In the genomic region with DNA sequence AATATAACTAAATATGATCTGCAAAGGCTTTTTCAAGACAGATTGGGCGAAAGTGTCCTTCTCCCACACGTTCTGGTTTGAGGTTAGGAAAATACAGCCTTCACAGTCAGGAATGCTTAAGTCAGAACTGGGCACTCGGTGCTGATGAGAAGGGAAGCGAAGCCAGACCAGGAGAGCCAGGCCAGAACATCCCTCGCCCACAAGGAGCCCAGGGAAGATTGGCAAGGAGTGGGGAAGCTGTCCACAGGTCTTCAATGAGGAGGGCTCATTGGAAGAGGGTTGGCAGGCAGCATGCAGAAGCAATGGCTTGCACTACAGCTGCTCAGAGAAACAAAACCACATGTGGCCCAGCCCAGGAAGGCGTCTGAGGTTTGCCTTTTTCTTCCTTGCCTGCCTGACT, we compare ENCODE assay signal across 18 mouse cellular contexts.
DNase-seq lines count a peak whose midpoint lies in the region; ATAC-seq lines count a peak whose summit lies in the region.
"Had no signal": no experiment of that assay in that cellular context is flagged by ENCODE, and none has a peak within 500 bp of the region (broad histone marks: within the 10 kb centered on the region; RNA-seq: fewer than 3 reads in every experiment).

No protein-coding gene starts in this region.

- DNase-seq in heart, adult 8-10 months (ENCODE audit: low spot score), result no peak
- no peak for DNase-seq in limb, embryonic 10.5 days (ENCODE audit: low spot score)
- DNase-seq in gastrocnemius, postnatal 14 days, result peak; percentile 27
- no peak for DNase-seq in kidney, adult 18-20 months
- DNase-seq: cerebellum, adult 11-12 months; kidney, postnatal 10 days; lung, adult 18-20 months; thymus, postnatal 36 days had no signal

- H3K4me3 ChIP-seq in heart, embryonic 12.5 days, result no peak overlapping the region
- no peak overlapping the region for H3K4me3 ChIP-seq in limb, embryonic 12.5 days (replicated peaks)
- no peak overlapping the region for H3K4me3 ChIP-seq in limb, embryonic 10.5 days
- H3K4me3 ChIP-seq in limb, embryonic 15.5 days, result no peak overlapping the region
- H3K4me3 ChIP-seq: neural tube, embryonic 13.5 days had no signal

- no peaks in the 10 kb centered on the region for H3K27me3 ChIP-seq in heart, embryonic 12.5 days (replicated peaks)
- H3K27me3 ChIP-seq in limb, embryonic 12.5 days, result no peaks in the 10 kb centered on the region
- no peaks in the 10 kb centered on the region for H3K27me3 ChIP-seq in limb, embryonic 10.5 days (ENCODE audit: low read depth, poor library complexity, severe bottlenecking)
- no peaks in the 10 kb centered on the region; the same call in 1 of the 2 replicates for H3K27me3 ChIP-seq in limb, embryonic 15.5 days
- H3K27me3 ChIP-seq: CH12.LX; neural tube, embryonic 13.5 days had no signal

- no peak overlapping the region for H3K9ac ChIP-seq in heart, embryonic 12.5 days
- H3K9ac ChIP-seq in limb, embryonic 12.5 days (replicated peaks), result no peak overlapping the region
- no peak overlapping the region for H3K9ac ChIP-seq in limb, embryonic 15.5 days
- H3K9ac ChIP-seq: neural tube, embryonic 13.5 days had no signal

- intact Hi-C loops in gastrocnemius, postnatal 14 days (cut with DNase I; ENCODE audit: low total_unique reads), result no loop called here

- H3K4me1 ChIP-seq in heart, embryonic 12.5 days (replicated peaks), result peaks cover 7% of the 10 kb centered on the region
- peaks cover 4% of the 10 kb centered on the region; the same call in 1 of the 2 replicates for H3K4me1 ChIP-seq in limb, embryonic 12.5 days (replicated peaks)
- H3K4me1 ChIP-seq in limb, embryonic 10.5 days, result peaks cover 13% of the 10 kb centered on the region
- peaks cover 10% of the 10 kb centered on the region; the same call in 1 of the 2 replicates for H3K4me1 ChIP-seq in limb, embryonic 15.5 days
- H3K4me1 ChIP-seq: neural tube, embryonic 13.5 days had no signal

- no peaks in the 10 kb centered on the region for H3K9me3 ChIP-seq in heart, embryonic 12.5 days (replicated peaks)
- no peaks in the 10 kb centered on the region for H3K9me3 ChIP-seq in limb, embryonic 12.5 days
- H3K9me3 ChIP-seq in limb, embryonic 10.5 days (replicated peaks), result no peaks in the 10 kb centered on the region
- no peaks in the 10 kb centered on the region for H3K9me3 ChIP-seq in limb, embryonic 15.5 days
- H3K9me3 ChIP-seq: neural tube, embryonic 13.5 days had no signal

- no peak overlapping the region for H3K27ac ChIP-seq in heart, embryonic 12.5 days (ENCODE audit: poor library complexity, severe bottlenecking)
- H3K27ac ChIP-seq in limb, embryonic 12.5 days, result no peak overlapping the region
- no peak overlapping the region for H3K27ac ChIP-seq in limb, embryonic 10.5 days
- 0 out of 2 replicates have a peak overlapping the region, but pooled peaks have one; percentile 18 for H3K27ac ChIP-seq in limb, embryonic 15.5 days
- H3K27ac ChIP-seq: macrophage; neural tube, embryonic 13.5 days; stomach, postnatal 0 days had no signal

- H3K36me3 ChIP-seq in heart, embryonic 12.5 days, result no peaks in the 10 kb centered on the region
- H3K36me3 ChIP-seq in limb, embryonic 12.5 days, result no peaks in the 10 kb centered on the region
- no peaks in the 10 kb centered on the region for H3K36me3 ChIP-seq in limb, embryonic 10.5 days
- H3K36me3 ChIP-seq in limb, embryonic 15.5 days, result no peaks in the 10 kb centered on the region
- H3K36me3 ChIP-seq: neural tube, embryonic 13.5 days had no signal

- peak overlapping the region; percentile 48 for H3K4me2 ChIP-seq in heart, embryonic 12.5 days
- H3K4me2 ChIP-seq in limb, embryonic 12.5 days, result peak overlapping the region; percentile 19; the same call in 1 of the 2 replicates
- peak overlapping the region; percentile 2; the same call in 1 of the 2 replicates for H3K4me2 ChIP-seq in limb, embryonic 15.5 days
- H3K4me2 ChIP-seq: neural tube, embryonic 13.5 days had no signal

- ATAC-seq in heart, embryonic 12.5 days (ENCODE audit: insufficient number of reproducible peaks, low FRiP score), result no peak
- no peak for ATAC-seq in limb, embryonic 12.5 days (ENCODE audit: insufficient number of reproducible peaks, insufficient read depth, low FRiP score, low TSS enrichment, low read depth)
- peak; percentile 55; the same call in 1 of the 2 replicates for ATAC-seq in limb, embryonic 15.5 days (ENCODE audit: insufficient number of reproducible peaks, low FRiP score, low TSS enrichment, low read depth)
- ATAC-seq: inflammation-experienced regulatory T-cells, adult 6 months; midbrain, embryonic 16.5 days; Patski had no signal

- 43% methylated on average over 6 of the region's 6 CpGs for WGBS in heart, embryonic 12.5 days
- WGBS in limb, embryonic 12.5 days, result 63% methylated on average over 6 of the region's 6 CpGs
- 69% methylated on average over 6 of the region's 6 CpGs for WGBS in limb, embryonic 10.5 days
- WGBS in limb, embryonic 15.5 days, result 42% methylated on average over 6 of the region's 6 CpGs
